ENCODE assay signal across 8 mouse cellular contexts in the genomic region with DNA sequence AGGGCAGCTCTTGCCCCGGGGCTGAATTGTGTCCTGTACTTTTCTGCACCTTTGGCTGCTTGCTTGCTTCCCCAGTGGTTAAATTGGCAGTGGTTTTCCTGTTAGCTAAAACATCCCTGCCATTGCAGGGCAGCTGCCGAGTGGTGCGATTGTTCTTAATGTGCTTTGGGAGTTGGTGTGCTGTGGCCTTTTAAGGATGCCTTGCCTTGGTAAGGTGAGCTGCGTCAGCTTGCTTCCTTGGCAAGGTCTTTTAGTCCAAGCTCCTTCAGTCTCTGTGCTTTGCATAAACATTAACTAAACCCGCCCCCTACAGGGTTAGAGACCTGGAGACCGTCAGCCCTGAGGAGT. TPM values are rescaled to one million over a fixed set of nuclear protein-coding genes. Genes with fewer than 3 reads are reported as not detected.
A peak's percentile ranks its signal among the peaks of the same experiment; 100 is the strongest.
DNase-seq lines count a peak whose midpoint lies in the region; ATAC-seq and TF ChIP-seq lines count a peak whose summit lies in the region.

No protein-coding gene starts in this region.

- TF ChIP-seq CTCF in liver, postnatal 0 days (IDR thresholded peaks at IDR 0.05; ENCODE audit: low read depth): peak; percentile 22

- H3K9me3 ChIP-seq in heart, embryonic 12.5 days (replicated peaks): no peaks in the 10 kb centered on the region
- no peaks in the 10 kb centered on the region for H3K9me3 ChIP-seq in intestine, embryonic 16.5 days (ENCODE audit: control insufficient read depth, low read length)
- H3K9me3 ChIP-seq in liver, postnatal 0 days (ENCODE audit: low read length): no peaks in the 10 kb centered on the region

- TF ChIP-seq EP300 in liver, postnatal 0 days (IDR thresholded peaks at IDR 0.05; ENCODE audit: low read depth): no peak

- no peaks in the 10 kb centered on the region for H3K36me3 ChIP-seq in heart, embryonic 12.5 days
- H3K36me3 ChIP-seq in intestine, embryonic 16.5 days (ENCODE audit: control insufficient read depth, insufficient read depth, low read length): no peaks in the 10 kb centered on the region
- H3K36me3 ChIP-seq in liver, postnatal 0 days (replicated peaks; ENCODE audit: insufficient read depth, low read length): no peaks in the 10 kb centered on the region

- H3K4me1 ChIP-seq in heart, embryonic 12.5 days (replicated peaks): peaks cover 24% of the 10 kb centered on the region
- peaks cover 21% of the 10 kb centered on the region for H3K4me1 ChIP-seq in intestine, embryonic 16.5 days (ENCODE audit: control insufficient read depth, insufficient read depth, low read length)
- H3K4me1 ChIP-seq in liver, postnatal 0 days (ENCODE audit: insufficient read depth): peaks cover 62% of the 10 kb centered on the region

- H3K4me2 ChIP-seq in heart, embryonic 12.5 days: peak overlapping the region; percentile 11; the same call in 1 of the 2 replicates
- H3K4me2 ChIP-seq in intestine, embryonic 16.5 days (ENCODE audit: low read depth, low read length): peak overlapping the region; percentile 20; the same call in 1 of the 2 replicates
- peak overlapping the region; percentile 58 for H3K4me2 ChIP-seq in liver, postnatal 0 days (ENCODE audit: low read depth, low read length)

- no peak overlapping the region for H3K9ac ChIP-seq in heart, embryonic 12.5 days
- peak overlapping the region; percentile 35; the same call in 1 of the 2 replicates for H3K9ac ChIP-seq in intestine, embryonic 16.5 days (ENCODE audit: low read depth, low read length)
- no peak overlapping the region for H3K9ac ChIP-seq in liver, postnatal 0 days (replicated peaks)

- H3K4me3 ChIP-seq in heart, embryonic 12.5 days: no peak overlapping the region
- H3K4me3 ChIP-seq in intestine, embryonic 16.5 days (ENCODE audit: low read length): no peak overlapping the region
- 0 out of 2 replicates have a peak overlapping the region, but pooled peaks have one; percentile 1 for H3K4me3 ChIP-seq in liver, postnatal 0 days (ENCODE audit: low read depth, low read length)

- no peak overlapping the region for H3K27ac ChIP-seq in heart, embryonic 12.5 days (ENCODE audit: poor library complexity, severe bottlenecking)
- peak overlapping the region; percentile 59 for H3K27ac ChIP-seq in intestine, embryonic 16.5 days (ENCODE audit: low read length)
- H3K27ac ChIP-seq in liver, postnatal 0 days (ENCODE audit: low read depth): peak overlapping the region; percentile 75

- H3K27me3 ChIP-seq in heart, embryonic 12.5 days (replicated peaks): no peaks in the 10 kb centered on the region
- no peaks in the 10 kb centered on the region for H3K27me3 ChIP-seq in intestine, embryonic 16.5 days (replicated peaks; ENCODE audit: control insufficient read depth, insufficient read depth, low read length)
- H3K27me3 ChIP-seq in liver, postnatal 0 days (ENCODE audit: insufficient read depth, low read length): no peaks in the 10 kb centered on the region

- no peak for ATAC-seq in heart, embryonic 12.5 days (ENCODE audit: insufficient number of reproducible peaks, low FRiP score)
- ATAC-seq in intestine, embryonic 16.5 days: peak; percentile 76
- ATAC-seq in liver, postnatal 0 days: no peak

- 40% methylated on average over 6 of the region's 6 CpGs for WGBS in heart, embryonic 12.5 days
- 19% methylated on average over 6 of the region's 6 CpGs for WGBS in intestine, embryonic 16.5 days
- 18% methylated on average over 6 of the region's 6 CpGs for WGBS in liver, postnatal 0 days (ENCODE audit: insufficient replicate concordance)

- DNase-seq in heart, adult 18-20 months: no peak
- DNase-seq in ZHBTc4 (ENCODE audit: low read depth, low spot score): peak; percentile 37
- DNase-seq in liver, postnatal 0 days: no peak
- DNase-seq in left cerebral cortex, postnatal 36 days (ENCODE audit: low spot score in 2 of 2): no peak
- no peak for DNase-seq in spleen, postnatal 4 days (ENCODE audit: low spot score in 2 of 2)
- no peak for DNase-seq in lung, postnatal 36 days

- intact Hi-C loops in left cerebral cortex, postnatal 36 days (cut with DNase I): no loop called here

RNA-seq across cellular contexts. Expression of gene Exoc6, which starts 9.8 kb away (rescaled TPM):
- 21.7 and 21.8 TPM in 2 replicates for polyA plus RNA-seq in heart, embryonic 12.5 days (2016; fragmentation: Nextera tagmentation; extraction: Ambion mirVana)
- 10 to 100 TPM; 32.9 to 33.2 TPM for total RNA-seq in heart, adult 18-20 months (2021)
- 21.7 and 23.8 TPM in 2 replicates for polyA plus RNA-seq in intestine, embryonic 16.5 days (2015; fragmentation: Nextera tagmentation; extraction: Ambion mirVana)
- polyA plus RNA-seq in liver, postnatal 0 days (2015; fragmentation: Nextera tagmentation; extraction: Ambion mirVana): 15.2 and 18.9 TPM in 2 replicates
- 10 to 100 TPM; 42.3 to 43.9 TPM for total RNA-seq in left cerebral cortex, postnatal 36 days (2021)
